In the genomic region with DNA sequence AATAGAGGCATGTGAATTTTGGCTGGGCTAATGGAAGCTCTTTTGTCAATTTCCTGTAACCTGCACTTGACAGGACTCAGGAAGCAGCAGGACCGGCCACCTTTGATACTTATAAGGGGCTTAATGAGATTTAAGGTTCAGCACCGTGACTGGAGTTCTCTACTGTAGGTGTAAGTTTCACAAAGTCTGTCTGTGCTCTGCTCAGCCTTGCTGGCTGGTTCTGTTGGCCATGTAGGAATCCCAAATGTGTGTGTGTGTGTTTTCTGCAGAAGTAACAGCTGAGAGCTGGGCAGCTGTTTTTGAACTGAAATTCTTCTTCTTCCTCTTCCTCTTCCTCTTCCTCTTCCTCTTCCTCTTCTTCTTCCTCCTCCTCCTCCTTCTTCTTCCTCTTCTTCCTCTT, we compare ENCODE assay signal across 22 mouse cellular contexts.
"Had no signal": no experiment of that assay in that cellular context is flagged by ENCODE, and none has a peak within 500 bp of the region (broad histone marks: within the 10 kb centered on the region; RNA-seq: fewer than 3 reads in every experiment).

No protein-coding gene starts in this region.

- H3K36me3 ChIP-seq: limb, embryonic 13.5 days; liver, embryonic 12.5 days; liver, embryonic 15.5 days; lung, embryonic 15.5 days; midbrain, embryonic 10.5 days; neural tube, embryonic 12.5 days; neural tube, embryonic 15.5 days; stomach, embryonic 15.5 days had no signal

- H3K9me3 ChIP-seq: limb, embryonic 13.5 days; liver, embryonic 12.5 days; liver, embryonic 15.5 days; lung, embryonic 15.5 days; megakaryocyte, embryonic 14.5 days; midbrain, embryonic 10.5 days; neural tube, embryonic 12.5 days; neural tube, embryonic 15.5 days; stomach, embryonic 15.5 days had no signal

- ATAC-seq: liver, embryonic 12.5 days had no signal

- H3K27ac ChIP-seq: kidney, postnatal 0 days; layer of hippocampus, adult 2 months; limb, embryonic 13.5 days; liver, embryonic 12.5 days; liver, embryonic 15.5 days; lung, embryonic 15.5 days; midbrain, embryonic 10.5 days; neural tube, embryonic 12.5 days; neural tube, embryonic 15.5 days; stomach, embryonic 15.5 days had no signal

- H3K9ac ChIP-seq: limb, embryonic 13.5 days; liver, embryonic 12.5 days; liver, embryonic 15.5 days; lung, embryonic 15.5 days; neural tube, embryonic 12.5 days; neural tube, embryonic 15.5 days; stomach, embryonic 15.5 days had no signal

- H3K27me3 ChIP-seq: limb, embryonic 13.5 days; liver, embryonic 12.5 days; liver, embryonic 15.5 days; lung, embryonic 15.5 days; megakaryocyte, embryonic 14.5 days; neural tube, embryonic 12.5 days; neural tube, embryonic 15.5 days; stomach, embryonic 15.5 days had no signal

- H3K4me3 ChIP-seq: layer of hippocampus, adult 2 months; limb, embryonic 13.5 days; liver, embryonic 12.5 days; liver, embryonic 15.5 days; lung, embryonic 15.5 days; megakaryocyte, embryonic 14.5 days; midbrain, embryonic 10.5 days; neural tube, embryonic 12.5 days; neural tube, embryonic 15.5 days; stomach, embryonic 15.5 days had no signal

- H3K4me2 ChIP-seq: limb, embryonic 13.5 days; liver, embryonic 12.5 days; liver, embryonic 15.5 days; lung, embryonic 15.5 days; neural tube, embryonic 12.5 days; neural tube, embryonic 15.5 days; stomach, embryonic 15.5 days had no signal

- DNase-seq: kidney, postnatal 25 days; layer of hippocampus, adult 9-11 months; liver; lung, adult 18-20 months; lung, postnatal 10 days; lung, postnatal 36 days; midbrain, embryonic 14.5 days; retina, postnatal 1 day; right cerebral cortex, postnatal 25 days; spleen, adult 18-20 months; thymus, postnatal 25 days had no signal

- H3K4me1 ChIP-seq: liver, embryonic 15.5 days; stomach, embryonic 15.5 days had no signal
